Mouse (Mus musculus) cerebellum, postnatal 14 days (tissue): ENCODE measurements around the gene Olfr18.
"Not testable (repeated sequence)": the region's sequence is repeated elsewhere in the genome, so short reads cannot be mapped to it uniquely, and the experiment has no call there.

Source experiments
- DNase-seq, 2 experiments: peaks; one replicate each; pipeline ENCODE4 v3.0.0; 2021; ENCODE audit warnings: mixed read lengths in 2 of 2

The Olfr18 gene

GRCm38 (mm10) chr9:20335994-20336393 is at the start of gene Olfr18:
Olfr18 (minus strand) TSS chr9:20336094.
- DNase-seq = no peak

- no peak for DNase-seq
These were observed 49.4 kb upstream of the Olfr18 start for GRCm38 (mm10) chr9:20385343-20385703.

GRCm38 (mm10) chr9:20384532-20385342 is 48.8 kb upstream of the Olfr18 start, which contains the start of gene Zfp560:
Zfp560 (minus strand) TSS chr9:20385177.
- peak; percentile 95 to 96 for DNase-seq

GRCm38 (mm10) chr9:20383659-20384058 is 47.8 kb upstream of the Olfr18 start:
- DNase-seq = no peak

- no peak for DNase-seq
These were observed 38.8 kb upstream of the Olfr18 start for GRCm38 (mm10) chr9:20374712-20375111.

- no peak for DNase-seq
These were observed 31.4 kb upstream of the Olfr18 start for GRCm38 (mm10) chr9:20367311-20367710.

GRCm38 (mm10) chr9:20348501-20348900 is 12.6 kb upstream of the Olfr18 start:
- DNase-seq = no peak

- no peak for DNase-seq
These were observed 37.7 kb downstream of the Olfr18 start, which contains the start of gene Olfr873 for GRCm38 (mm10) chr9:20298232-20298631. Olfr873 (plus strand) TSS chr9:20298532.

GRCm38 (mm10) chr9:20295562-20295961 is 40.3 kb downstream of the Olfr18 start:
- not testable (repeated sequence) for DNase-seq

GRCm38 (mm10) chr9:20282051-20282450 is 53.8 kb downstream of the Olfr18 start, which contains the start of gene Olfr39:
Olfr39 (plus strand) TSS chr9:20282351.
- no peak for DNase-seq
